Mouse (Mus musculus): Measurements from ENCODE around the gene Paqr8. TPM values are rescaled to one million over a fixed set of nuclear protein-coding genes. Genes with fewer than 3 reads are reported as not detected.
A peak's percentile ranks its signal among the peaks of the same experiment; 100 is the strongest.
"Not testable (repeated sequence)": the region's sequence is repeated elsewhere in the genome, so short reads cannot be mapped to it uniquely, and the experiment has no call there.

Paqr8 gene
- polyA plus RNA-seq, 2 experiments from 2014 or later = 2.3 to 4.3 TPM

DNA sequence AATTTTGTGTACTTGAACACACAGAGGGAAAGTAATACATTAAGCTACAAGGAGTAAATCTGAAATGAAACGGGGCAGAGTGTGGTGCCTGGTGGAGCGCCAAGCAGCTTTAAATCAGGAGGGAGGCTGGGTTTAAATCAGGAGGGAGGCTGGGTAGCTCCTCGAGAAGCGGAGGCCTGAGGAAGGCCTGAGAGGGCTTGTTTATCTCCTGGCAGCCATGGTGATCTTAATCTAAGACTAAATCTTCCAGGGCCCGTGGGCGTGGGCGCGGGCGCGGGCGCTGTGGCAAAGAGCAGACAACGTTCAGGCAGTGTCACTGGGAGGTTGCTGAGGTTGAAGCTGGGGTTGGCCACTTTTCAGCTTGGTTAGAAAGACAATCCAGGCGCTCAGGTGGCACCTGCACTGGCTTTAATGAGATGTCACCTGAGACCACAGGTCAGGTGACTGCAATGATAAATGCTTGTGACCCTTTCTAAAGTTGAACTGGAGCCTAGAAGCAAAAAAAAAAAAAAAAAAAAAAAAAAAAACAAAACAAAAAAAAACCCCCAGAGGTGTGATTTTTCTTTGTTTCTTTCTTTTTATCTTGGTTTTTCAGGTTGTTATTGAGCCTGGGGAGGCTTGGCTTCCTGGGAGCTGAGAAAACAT, 22.2 kb downstream of the Paqr8 start:
- ATAC-seq = peak; percentile 91

DNA sequence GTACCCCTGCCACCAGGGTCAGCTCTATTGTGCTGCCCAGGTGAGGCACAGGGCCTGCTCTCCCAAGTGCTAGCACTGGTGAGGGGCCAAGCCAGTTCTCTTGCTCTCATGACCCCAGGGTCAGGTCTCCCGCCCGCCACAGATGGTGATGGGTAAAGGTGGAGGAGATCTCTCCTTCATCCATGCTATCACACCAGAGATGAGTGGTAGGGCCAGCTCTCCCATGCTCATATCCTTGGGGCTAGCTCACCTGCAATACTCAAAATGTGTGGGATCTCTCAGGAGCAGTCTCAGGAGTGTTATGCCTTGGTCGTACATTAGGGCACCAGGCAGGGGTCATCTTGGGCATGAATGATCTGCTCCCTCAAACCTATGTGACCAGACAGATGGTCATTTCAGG, 24.4 kb downstream of the Paqr8 start:
- ATAC-seq = no peak

DNA sequence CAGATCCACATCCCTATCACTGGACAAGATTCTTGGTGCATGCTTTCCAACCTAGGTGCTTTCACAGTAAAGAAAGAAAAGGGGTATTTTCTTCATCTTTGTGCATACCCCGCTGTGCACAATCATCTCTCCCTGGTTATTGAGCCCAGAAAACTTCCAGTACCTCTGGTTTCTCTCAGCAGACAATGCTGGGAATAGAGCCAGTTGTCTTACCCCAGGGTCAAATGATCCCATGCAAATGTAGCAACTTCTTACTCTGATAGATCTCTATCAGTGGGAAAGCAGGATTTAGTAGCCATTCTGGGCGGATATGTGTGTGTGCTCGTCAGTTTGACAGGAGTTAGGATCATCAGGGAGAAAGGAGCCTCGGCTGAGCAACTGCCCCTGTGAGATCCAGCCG, 25.2 kb downstream of the Paqr8 start:
- no peak for ATAC-seq

DNA sequence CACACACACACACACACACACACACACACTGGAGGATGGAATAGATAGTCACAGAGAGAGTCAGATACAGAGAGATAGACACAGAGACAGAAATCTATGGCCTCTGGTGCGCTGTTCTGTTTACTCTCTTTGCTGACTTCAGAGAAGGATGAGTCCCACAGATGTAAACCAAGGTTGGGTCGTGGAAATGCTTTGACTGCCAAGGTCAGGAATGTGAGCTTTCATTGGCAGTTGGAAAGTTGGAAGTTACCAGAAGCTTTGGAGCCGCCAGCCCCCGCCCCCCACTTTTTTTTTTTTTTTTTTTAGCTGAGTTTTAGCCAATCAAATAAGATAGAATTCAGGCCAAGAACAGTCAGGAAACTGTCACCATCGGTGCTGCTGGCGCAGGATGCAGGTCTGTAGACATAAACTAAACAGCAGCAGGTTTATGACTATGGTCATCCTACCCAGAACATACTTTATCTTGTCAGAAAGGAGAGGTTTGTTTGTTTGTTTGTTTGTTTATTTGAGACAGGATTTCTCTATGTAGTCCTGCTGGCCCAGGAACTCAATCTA, 27.2 kb downstream of the Paqr8 start:
- ATAC-seq = no peak

DNA sequence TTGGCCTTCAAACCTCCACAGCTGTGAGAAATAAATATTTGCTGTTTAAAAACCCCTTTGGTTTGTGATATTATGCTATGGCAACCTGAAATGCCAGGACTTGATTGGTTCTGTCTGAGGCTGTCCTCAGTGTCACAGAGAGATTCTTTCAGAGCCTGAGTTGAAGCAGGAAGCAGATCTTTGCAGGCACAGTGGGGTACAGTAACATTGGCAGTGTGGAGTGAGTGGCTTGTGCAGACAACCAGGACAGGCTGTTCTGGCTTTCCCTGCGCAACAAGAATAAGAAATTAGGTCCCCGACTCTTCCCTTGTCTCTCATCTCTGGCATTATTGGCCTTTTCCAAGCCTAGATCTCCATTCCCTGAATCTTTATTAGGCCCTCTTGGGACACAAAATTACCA, 29.3 kb downstream of the Paqr8 start:
- no peak for ATAC-seq

DNA sequence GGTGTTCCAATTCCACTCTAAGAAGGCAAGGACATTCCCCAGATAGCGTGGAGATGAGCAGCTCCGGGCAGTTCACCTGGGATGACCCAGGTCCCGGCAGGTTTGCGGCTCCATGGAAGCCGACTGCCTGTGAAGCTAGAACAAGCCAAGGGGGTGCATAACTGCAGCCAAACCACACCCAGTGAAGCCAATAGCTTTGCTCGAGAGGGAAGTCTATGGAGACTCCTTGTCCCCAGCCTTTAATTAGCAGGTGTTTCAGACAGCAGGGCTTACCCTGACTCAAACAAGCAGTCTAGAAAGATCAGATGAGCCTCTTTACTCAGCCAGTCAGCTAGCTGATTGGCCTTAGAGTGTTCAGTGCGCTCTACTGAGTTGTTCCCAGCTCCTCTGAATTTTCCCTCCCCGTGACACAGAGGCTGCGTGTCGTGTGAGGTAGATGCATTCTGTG, 30.7 kb downstream of the Paqr8 start:
- ATAC-seq = no peak

DNA sequence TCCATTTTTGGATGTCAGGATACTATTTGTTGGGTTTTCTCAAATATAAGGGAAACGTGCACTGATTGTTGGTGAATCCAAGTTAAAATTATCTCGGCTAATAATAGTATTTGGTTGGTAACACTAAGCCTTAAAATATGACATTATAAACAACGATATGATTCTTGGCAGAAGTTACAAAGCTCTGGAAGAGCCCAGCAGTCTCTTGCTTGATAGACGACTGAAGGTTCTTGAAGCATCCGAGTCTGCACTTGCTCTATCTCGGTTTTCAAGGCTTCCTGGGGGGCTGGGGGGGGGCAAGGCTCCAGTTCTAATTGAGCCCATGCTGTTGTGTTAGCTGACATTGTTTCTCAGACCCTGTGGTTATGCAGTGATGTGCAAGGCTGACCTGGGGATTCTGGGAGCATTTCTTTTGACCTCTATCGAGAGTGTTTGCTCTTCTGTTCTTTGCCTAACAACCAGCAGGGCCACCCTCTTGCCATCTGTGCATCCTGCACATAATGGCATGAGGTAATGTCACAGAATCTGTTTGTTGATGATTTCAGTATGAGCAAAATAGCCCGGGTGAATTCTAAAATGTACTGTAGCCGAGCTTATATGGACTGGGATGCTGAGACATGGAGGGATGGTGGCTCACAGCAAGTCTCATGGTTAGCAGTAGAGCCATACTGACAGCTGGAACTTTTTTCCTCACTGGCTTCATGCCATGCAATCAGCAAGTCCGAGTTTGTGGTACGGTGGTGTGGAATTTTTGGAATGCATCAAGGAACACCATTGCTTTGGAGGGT, 32.4 kb downstream of the Paqr8 start:
- no peak for ATAC-seq

DNA sequence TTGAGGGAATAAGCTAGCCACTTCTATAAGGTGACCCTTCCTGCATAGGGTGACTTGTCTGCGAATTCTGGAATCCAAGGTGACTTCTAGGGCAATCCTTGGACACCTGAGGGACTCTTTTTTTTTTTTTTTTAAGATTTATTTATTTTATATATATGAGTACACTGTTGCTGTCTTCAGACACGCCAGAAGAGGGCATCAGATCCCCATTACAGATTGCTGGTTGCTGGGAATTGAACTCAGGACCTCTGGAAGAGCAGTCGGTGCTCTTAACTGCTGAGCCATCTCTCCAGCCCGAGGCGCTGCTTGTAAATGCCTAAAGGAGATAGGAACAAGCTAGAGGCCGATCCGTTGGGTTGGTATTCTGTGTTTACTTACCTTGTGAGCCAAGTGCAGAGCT, 34.9 kb downstream of the Paqr8 start:
- ATAC-seq = not testable (repeated sequence)

DNA sequence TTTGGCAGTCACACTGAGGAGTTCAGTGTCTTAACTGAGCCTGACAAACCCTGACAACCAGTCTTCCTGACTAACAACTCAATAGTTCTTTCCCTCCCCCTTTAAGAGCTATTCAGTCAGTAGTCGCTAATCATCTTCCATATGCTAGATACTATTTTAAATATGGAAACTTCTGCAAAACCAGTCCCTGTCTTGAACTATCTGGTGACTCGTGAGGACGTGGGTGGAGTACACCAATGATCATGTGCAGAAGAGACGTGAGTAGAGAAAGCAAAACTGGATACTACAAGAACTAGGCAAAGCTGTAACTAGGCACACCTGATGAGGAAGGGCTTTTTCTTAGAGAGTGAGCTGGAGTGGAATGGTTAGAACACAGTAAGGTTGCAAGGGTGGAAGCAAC, 35.5 kb downstream of the Paqr8 start:
- ATAC-seq = peak; percentile 44

DNA sequence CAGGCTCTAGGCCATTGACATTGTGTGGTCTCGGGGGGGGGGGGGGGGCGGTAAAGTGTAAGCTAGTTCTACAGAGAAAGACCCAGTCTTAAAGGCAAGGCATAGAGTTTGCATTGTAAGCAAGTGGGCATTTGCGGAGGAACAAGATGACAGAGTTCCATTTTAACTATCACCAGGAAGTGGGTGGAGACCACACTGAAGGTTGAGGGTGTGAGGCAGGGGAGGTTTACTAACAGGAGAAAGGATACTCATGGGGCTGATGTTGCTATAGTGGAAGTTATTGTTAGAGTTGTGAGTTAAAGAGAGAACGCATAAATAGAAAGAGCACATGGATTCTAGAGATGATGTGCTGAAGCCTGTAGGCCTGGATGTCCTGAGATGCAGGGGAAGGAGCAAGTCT, 36.0 kb downstream of the Paqr8 start:
- peak; percentile 63 for ATAC-seq

DNA sequence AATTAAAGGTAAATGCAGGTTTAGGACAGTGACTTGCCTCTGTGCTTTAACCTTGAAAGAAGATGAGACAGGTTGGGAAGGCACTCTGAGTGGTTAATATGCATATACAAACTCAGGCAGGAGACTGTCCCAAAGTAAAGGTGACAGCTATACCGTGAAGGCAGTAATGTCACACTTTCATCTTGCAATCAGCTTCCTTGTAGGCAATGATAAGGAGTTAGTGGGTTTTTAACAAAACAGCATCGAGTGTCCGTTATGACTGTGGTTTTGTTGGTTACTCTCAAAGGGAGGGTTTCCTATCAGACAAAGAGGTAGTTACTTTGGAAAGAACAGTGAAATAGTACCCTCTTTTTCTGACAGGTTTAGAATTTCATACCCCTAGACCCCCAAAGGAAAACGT, 38.1 kb downstream of the Paqr8 start:
- ATAC-seq = no peak

DNA sequence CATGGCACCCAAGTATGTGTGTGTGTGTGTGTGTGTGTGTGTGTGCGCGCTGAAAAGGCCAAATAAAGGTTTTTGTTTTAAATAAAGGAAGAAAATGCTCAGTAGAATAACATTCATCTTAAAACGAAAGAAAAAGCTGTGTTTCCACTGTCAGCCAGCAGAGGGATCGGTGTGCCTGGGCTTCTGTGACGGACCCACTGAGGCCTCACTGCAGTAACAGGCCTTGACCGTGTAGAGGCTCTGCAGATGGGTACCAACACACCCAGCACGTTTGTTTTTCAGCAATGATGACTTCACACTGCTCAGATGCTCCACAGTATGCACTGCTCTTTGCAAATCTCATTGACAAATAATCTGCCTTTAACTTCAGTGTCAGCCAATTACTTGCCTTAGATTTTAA, 43.1 kb downstream of the Paqr8 start:
- peak; percentile 96 for ATAC-seq

DNA sequence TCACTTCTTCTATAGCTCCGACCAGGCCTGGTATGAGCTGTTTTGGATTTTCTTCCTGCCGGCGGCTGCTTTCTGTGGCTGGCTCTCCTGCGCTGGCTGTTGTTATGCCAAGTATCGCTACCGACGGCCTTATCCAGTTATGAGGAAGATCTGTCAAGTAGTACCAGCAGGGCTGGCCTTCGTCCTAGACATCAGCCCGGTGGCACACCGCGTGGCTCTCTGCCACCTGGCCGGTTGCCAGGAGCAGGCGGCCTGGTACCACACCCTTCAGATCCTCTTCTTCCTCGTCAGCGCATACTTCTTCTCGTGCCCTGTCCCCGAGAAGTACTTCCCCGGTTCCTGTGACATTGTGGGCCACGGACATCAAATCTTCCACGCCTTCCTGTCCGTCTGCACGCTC, 44.7 kb downstream of the Paqr8 start:
- no peak for ATAC-seq

DNA sequence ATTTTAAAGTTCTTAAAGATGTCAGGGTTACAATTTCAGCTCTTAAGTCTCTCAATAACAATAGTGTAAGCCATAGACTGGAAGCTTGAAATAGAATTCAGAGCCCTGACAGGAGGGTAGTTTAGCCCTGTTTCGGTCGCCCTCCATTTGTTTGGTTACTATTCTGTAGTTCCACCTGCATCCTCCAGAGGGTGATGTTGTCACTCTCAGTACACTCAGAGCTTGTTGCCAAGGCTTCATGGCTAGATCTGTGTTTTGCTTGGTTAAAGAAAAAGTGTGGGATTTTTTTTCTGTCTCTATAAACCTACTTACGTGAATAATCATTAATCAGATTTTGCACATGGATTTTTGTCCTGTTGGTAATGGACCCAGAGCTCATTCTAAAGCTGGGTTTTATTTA, 48.6 kb downstream of the Paqr8 start:
- ATAC-seq = peak; percentile 93

DNA sequence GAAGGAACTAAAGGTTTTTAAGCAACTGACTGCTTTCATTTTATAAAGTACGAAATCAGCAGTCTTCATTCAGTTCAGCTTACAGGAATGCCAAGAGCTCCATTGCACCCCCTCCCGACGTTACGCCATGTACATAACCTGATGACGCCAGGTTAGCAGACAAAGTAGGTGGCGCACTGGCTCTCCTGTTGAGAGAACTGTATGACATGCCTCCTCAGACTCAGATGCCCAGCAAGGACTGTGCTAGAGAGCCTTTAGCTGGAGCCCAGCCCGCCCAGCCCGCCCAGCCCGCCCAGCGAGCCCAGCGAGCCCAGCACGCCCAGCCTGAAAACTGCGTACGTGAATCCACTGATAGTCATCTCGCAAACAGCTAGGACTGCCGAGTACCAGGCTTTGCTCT, 49.7 kb downstream of the Paqr8 start:
- no peak for ATAC-seq

DNA sequence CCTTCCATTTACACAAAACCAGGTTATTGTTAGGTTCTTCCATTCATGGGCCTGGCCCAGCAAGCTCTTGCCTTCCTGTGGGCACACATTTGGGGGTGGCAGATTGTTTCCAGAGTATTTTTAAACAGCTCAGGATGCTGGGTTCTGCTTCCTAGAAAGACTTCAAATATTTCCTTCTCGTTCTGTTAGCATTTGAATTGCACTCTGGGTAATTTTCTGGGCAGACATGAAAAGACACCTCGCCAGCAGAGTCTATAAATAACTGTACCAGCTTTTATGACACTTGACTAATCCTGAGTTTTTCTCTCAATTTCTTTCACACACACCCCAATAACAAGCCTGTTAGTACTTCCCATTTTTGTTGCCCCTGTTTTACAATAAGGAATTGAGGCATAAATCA, 50.9 kb downstream of the Paqr8 start:
- no peak for ATAC-seq

DNA sequence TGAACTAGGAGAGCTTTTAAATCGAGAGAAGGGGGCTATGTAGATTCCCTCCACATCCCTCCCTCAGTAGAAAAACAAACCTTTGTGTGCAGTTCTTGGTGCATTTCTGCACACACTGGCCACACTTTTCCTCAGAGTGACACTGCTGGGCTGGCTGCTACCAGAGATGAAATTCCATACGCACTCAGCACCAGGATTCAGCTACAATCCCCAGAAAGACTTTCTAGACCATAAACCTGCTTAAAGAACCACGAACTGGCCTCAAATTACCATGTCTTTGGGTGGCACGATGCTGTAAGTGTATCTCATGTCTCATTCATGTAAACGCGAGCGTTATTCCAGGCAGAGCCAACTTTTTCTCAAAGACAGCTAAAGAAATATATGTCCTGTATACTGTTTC, 51.5 kb downstream of the Paqr8 start:
- ATAC-seq = no peak

DNA sequence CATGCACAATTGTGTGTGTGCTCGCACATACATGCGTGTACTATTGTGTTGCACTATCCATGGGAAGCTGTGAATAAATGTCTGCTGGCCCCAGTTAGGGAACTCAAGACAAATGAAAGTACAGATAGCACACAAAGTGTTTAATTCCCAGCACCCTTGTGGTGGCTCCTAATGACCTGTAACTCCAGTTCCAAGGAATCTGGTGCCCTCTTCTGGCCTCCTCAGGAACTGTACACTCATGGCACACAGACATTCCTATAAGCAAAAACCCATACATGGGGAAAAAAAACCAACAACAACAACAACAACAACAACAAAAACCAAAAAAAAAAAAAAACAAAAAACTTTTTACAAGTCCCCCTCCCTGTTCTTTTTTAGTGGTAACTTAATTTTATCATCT, 52.6 kb downstream of the Paqr8 start:
- no peak for ATAC-seq

DNA sequence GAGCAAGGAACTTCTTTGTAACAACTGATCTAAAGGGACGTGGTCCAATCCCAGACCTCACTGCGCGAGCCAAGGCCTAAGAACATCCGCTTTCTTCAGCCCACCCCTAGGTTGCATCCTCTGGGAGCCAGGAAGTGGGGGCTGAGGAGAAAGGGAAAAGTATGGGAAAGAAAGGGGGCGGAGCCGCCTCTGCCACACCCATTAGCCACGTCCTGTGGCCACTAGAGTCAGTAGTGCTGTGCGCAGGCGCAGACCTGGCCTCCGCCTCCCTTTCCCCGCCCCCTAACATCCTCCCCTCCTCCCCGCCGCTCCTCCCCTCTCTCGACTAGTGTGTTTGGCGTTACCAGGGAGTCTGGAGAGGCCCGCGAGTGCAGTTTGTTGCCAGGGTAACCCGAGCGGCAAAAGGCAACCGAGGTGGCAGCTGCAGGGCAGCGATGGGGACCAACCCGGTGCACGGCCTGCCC, 60.9 kb downstream of the Paqr8 start, which contains the start of gene Efhc1:
Efhc1 (plus strand) TSS at position 327 of the 464 bp plus-strand sequence.
- ATAC-seq = peak; percentile 92

DNA sequence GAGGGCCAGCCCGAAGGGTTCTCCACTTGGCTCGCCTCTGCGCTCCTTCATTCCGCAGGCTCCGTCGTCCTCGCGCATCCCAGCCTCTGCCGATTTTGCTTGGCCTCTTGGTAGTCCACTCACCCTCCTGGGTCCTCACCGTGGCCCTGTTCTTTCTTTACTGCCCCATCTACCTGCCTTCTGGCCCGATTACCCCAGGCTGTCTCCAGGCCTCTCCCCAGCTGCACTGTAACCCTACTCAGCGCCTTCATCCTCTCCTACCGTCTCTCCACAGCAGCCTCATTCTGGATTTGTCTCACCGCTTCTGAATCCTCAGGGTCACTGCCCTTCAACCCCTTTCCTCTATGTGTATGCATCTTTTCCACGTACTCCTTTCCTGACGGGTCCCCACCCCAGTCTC, 61.4 kb downstream of the Paqr8 start:
- peak; percentile 16 for ATAC-seq

DNA sequence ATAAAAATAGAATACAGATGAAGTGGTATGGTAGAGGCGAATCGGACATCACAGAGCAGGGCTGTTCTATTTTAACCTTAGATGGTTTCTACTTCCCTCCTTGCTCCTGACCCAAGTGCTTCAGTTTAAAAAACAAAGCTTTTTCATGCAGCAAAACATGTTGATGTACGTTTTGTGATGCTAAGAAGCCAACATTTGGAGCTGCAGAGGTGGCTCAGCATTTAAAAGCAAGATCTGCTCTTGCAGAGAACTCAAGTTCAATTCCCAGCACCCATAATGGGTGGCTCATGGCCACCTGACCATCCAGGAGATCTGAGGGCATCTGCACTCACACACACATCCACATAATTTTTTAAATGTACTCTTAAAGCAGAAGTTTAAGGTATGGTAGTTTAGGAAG, 64.5 kb downstream of the Paqr8 start:
- no peak for ATAC-seq

DNA sequence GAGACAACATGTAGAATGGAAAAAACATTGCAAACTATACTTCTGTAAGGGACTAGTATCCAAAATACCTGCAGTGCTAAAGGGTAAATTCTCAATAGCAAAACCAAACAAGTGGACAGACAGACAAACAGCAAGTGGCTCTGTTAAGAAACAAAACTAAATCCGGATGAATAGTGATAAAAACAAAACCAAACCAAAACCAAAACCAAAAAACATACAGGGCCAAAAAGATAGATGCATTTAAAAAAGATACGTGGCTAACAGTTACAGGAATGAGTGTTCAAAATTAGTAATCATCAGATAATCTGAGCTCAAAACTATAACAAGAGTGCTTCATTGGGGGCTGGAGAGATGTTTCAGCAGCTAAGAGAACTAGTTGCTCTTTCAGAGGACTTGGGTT, 79.2 kb downstream of the Paqr8 start:
- ATAC-seq = peak; percentile 40

DNA sequence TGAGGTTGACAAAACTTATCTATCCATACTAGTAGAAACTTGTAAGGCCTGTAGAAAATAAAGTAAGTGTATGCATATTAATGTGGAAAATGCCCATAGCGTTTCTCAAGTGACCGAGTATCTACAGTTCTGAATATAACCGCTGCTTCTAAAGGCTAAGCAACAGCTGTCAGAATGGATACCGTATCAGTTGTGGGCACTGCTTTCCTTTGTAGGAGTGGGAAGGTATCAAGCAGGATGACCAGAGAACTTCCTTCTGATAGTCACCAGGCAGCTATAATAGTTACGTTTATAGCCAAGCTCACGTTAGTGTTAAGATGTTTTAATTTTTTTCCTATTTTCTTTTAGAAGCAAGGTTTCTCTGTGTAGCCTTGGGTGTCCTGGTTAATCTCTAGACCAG, 83.0 kb downstream of the Paqr8 start:
- no peak for ATAC-seq

Measured in activated CD4-positive, CD25-positive, alpha-beta regulatory T cell, adult 4 months (primary cell).